Mouse (Mus musculus) small intestine, adult 2 months (tissue): ENCODE results near the gene Hfm1. TPM values are rescaled to one million over a fixed set of nuclear protein-coding genes. Genes with fewer than 3 reads are reported as not detected.
A peak's percentile ranks its signal among the peaks of the same experiment; 100 is the strongest.

Source experiments
- H3K27ac ChIP-seq: fragments of 200-500 bp; 2 replicates; pipeline ENCODE4 v1.5.1; 2012; ENCODE audit warnings: low read depth, low read length, control low read depth, inconsistent platforms; ENCODE audit not compliant: insufficient read depth
- H3K27me3 ChIP-seq: fragments of 200-500 bp; 2 replicates; pipeline ENCODE4 v1.6.1; 2012; ENCODE audit warnings: mild to moderate bottlenecking, moderate library complexity, low read length, inconsistent platforms; ENCODE audit not compliant: control insufficient read depth, insufficient read depth
- H3K36me3 ChIP-seq: fragments of 200-500 bp; 2 replicates; pipeline ENCODE4 v1.6.1; 2012; ENCODE audit warnings: mild to moderate bottlenecking, low read length, control low read depth, inconsistent platforms; ENCODE audit not compliant: control insufficient read depth, insufficient read depth
- H3K4me1 ChIP-seq: fragments of 200-500 bp; 2 replicates; pipeline ENCODE4 v1.6.1; 2012; ENCODE audit warnings: low read length, inconsistent platforms, mixed read lengths; ENCODE audit not compliant: control insufficient read depth, insufficient read depth, insufficient read length
- H3K4me3 ChIP-seq: fragments of 200-500 bp; 2 replicates; pipeline ENCODE4 v1.5.1; 2012; ENCODE audit warnings: low read depth, mild to moderate bottlenecking, control low read depth, inconsistent platforms, low read length, moderate library complexity
- CTCF ChIP-seq: fragments of 200-500 bp; IDR thresholded peaks from 2 replicates; pipeline ENCODE4 v1.5.1; 2012; ENCODE audit warnings: low read depth, mild to moderate bottlenecking, control low read depth, inconsistent platforms, low read length, moderate library complexity, mixed read lengths; ENCODE audit not compliant: insufficient replicate concordance, insufficient read length; ENCODE audit errors: extremely low read depth
- POLR2A ChIP-seq: fragments of 200-500 bp; IDR thresholded peaks from 2 replicates; pipeline ENCODE4 v1.6.1; 2012; ENCODE audit warnings: low read depth, mild to moderate bottlenecking, control low read depth, inconsistent platforms, low read length, moderate library complexity
- WGBS: fragments of 180-500 bp; shearing (Covaris S2); methylation state at CpG from one replicate; pipeline ENCODE4 v1.1.7; 2018; 5-methylcytosine and 5-hydroxymethylcytosine counted together
- polyA plus RNA-seq: library from polyadenylated mRNA; depleted of rRNA; stranded (reverse); fragments of >200 nt; gene quantifications from 2 replicates; pipeline ENCODE4 v1.2.3, GENCODE M21; 2012

Gene Hfm1
- polyA plus RNA-seq, 1 experiment: not detected

DNA sequence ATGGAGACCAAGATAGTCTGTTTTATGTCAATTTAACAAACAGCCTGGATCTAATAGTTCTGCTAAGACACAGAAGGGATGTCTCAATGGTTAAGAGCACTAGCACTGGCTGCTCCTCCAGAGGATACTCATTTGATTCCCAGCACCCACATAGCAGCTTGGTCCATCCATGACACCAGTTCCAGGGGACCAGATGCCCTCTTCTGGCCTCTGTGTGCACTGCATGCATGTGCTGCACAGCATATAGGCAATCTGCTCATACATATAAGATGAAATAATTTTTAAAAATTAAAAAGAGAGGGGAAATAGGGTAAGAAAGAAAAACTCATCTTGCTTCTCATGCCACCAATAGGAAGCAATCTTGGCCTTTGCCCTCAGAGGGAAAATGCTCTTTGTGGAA, 79.1 kb downstream of the Hfm1 start:
- Histone ChIP-seq H3K4me1 (no peaks in the 10 kb centered on the region), H3K27me3 (no peaks in the 10 kb centered on the region; the same call in 1 of the 2 replicates), H3K36me3 (no peaks in the 10 kb centered on the region), H3K4me3 (no peak overlapping the region), H3K27ac (no peak overlapping the region)
- TF ChIP-seq POLR2A (no peak), CTCF (peak; percentile 28; the same call in 1 of the 2 replicates)

DNA sequence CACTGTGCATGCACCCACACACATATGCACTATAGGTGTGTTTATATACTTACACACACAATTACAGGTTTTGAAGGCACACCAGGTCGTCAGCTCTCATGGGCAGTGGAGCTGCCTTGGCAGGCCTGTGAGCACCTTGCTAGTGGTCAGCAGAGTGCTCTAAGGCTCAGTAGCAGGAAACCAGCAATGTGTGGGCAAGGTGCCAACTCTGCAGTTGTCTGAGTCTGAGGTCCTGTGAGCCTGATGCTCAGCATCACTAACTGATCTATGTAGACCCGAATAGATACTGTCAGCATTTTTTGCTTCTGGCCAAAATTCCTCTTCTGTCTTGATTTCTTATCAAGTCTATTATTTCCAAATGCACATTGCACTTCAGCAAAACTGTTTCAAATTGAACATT, 82.2 kb downstream of the Hfm1 start:
- no peaks in the 10 kb centered on the region for H3K4me1 ChIP-seq
- H3K27me3 ChIP-seq: no peaks in the 10 kb centered on the region; the same call in 1 of the 2 replicates
- no peaks in the 10 kb centered on the region for H3K36me3 ChIP-seq
- no peak overlapping the region for H3K4me3 ChIP-seq
- no peak for TF ChIP-seq CTCF
- no peak overlapping the region for H3K27ac ChIP-seq
- 49% methylated on average over 2 of the region's 2 CpGs for WGBS

DNA sequence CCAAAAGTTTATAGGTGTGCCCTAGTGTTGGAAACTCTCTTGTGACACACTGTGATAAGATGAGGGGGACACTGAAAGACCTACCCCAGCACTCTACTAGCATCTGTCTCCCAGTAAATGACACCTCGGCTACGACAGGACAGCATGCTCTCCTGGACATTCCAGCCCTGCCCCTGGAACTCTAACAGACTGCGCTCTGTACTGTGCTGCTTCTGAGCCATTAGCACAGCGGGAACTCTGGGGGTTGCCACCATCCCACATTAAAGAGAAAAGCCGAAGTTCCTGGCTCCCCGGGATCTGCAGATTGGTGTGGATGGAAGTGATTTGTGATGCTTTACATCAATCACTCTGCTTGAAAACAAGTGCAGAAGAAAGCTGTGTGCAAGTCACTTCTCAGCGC, 93.1 kb downstream of the Hfm1 start:
- H3K36me3 ChIP-seq: no peaks in the 10 kb centered on the region
- H3K27ac ChIP-seq: no peak overlapping the region
- 41% methylated on average over 7 of the region's 7 CpGs for WGBS
- H3K27me3 ChIP-seq: no peaks in the 10 kb centered on the region
- H3K4me3 ChIP-seq: no peak overlapping the region
- TF ChIP-seq POLR2A (no peak), CTCF (no peak)
- H3K4me1 ChIP-seq: no peaks in the 10 kb centered on the region

DNA sequence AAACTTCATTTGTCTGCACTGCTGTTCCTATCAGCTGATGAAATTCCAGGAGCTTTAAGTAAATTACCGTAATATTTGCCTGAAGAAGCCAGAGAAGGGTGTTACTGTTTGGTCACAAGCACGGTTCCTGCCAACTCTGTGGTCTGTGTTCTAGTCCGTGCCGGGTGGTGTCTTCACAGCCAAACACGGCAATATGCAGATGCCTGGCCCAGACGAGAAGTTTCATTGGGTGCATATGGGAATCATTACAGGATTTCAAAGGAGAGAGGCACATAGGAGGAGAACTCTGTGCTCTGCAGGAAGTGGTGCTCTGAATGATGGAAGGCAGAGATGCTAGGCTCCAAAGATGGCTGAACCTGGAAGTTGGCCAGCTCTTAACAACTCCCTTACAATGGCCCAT, 94.7 kb downstream of the Hfm1 start:
- Histone ChIP-seq H3K4me3 (no peak overlapping the region), H3K36me3 (no peaks in the 10 kb centered on the region), H3K4me1 (no peaks in the 10 kb centered on the region), H3K27ac (no peak overlapping the region), H3K27me3 (no peaks in the 10 kb centered on the region)
- WGBS: 82% methylated on average over 6 of the region's 6 CpGs
- TF ChIP-seq POLR2A (no peak), CTCF (no peak)

DNA sequence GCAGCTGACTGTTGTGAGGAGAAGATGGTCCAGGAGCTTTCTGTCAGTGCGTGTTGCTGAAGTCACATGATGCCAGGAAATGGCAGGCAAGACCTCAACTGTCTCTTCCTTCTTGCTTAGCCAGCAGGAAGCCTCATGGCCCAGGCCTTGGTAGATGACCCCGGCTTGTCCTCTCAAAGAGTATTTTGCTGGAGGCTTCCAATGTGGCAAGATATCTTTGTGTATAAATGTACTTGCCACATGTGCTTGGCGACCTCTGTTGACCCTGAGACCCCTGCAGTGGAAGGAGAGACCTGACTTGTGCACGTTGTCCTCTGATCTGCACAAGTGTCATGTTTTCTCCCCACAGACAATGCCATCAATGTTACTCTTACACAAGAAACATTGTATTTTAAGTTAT, 95.3 kb downstream of the Hfm1 start:
- no peaks in the 10 kb centered on the region for H3K36me3 ChIP-seq
- no peak overlapping the region for H3K27ac ChIP-seq
- TF ChIP-seq POLR2A (no peak), CTCF (no peak)
- no peaks in the 10 kb centered on the region for H3K27me3 ChIP-seq
- H3K4me3 ChIP-seq: no peak overlapping the region
- WGBS: 71% methylated on average over 4 of the region's 4 CpGs
- no peaks in the 10 kb centered on the region for H3K4me1 ChIP-seq

DNA sequence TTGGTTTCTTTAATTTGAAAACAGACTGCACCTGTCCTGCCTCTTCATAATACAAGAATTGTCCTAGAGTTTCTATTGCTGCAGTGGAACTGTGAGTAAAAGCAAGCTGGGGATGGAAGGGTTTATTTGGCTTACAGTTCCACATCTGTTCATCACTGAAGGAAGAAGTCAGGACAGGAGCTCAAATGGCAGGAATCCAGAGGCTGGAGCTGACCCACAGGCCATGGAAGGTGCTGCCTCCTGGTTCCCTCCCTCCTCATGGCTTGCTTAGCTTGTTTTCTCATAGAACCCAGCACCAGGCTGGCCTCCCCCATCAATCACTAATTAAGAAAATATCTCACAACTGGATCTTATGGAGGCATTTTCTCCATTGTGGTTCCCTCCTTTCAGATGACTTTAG, 99.4 kb downstream of the Hfm1 start:
- TF ChIP-seq POLR2A (no peak), CTCF (no peak)
- Histone ChIP-seq H3K36me3 (no peaks in the 10 kb centered on the region), H3K4me1 (no peaks in the 10 kb centered on the region; the same call in 1 of the 2 replicates), H3K27me3 (peaks cover 5% of the 10 kb centered on the region; the same call in 1 of the 2 replicates), H3K27ac (no peak overlapping the region), H3K4me3 (no peak overlapping the region)

DNA sequence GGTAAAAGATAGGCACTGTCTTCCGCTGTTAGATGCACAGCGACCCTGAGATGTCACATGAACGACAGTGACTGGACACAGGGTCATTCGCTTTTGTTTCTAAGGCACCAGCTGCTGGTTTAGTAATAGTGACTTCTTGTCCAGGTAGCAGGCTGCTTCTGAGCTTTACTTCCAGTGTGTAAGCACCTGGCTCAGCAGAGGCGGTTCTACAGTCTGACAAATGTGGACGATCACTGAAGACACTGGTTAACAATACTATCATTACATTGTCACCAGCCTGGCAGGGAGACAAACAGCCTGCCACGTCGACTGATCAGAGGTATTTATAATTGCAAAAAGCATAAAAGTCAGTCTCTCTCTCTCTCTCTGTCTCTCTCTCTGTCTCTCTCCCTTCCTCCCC, 100.1 kb downstream of the Hfm1 start:
- TF ChIP-seq CTCF (no peak), POLR2A (no peak)
- no peak overlapping the region for H3K4me3 ChIP-seq
- no peaks in the 10 kb centered on the region for H3K36me3 ChIP-seq
- peaks cover 5% of the 10 kb centered on the region; the same call in 1 of the 2 replicates for H3K27me3 ChIP-seq
- no peaks in the 10 kb centered on the region; the same call in 1 of the 2 replicates for H3K4me1 ChIP-seq
- WGBS: 53% methylated on average over 8 of the region's 8 CpGs
- H3K27ac ChIP-seq: no peak overlapping the region

DNA sequence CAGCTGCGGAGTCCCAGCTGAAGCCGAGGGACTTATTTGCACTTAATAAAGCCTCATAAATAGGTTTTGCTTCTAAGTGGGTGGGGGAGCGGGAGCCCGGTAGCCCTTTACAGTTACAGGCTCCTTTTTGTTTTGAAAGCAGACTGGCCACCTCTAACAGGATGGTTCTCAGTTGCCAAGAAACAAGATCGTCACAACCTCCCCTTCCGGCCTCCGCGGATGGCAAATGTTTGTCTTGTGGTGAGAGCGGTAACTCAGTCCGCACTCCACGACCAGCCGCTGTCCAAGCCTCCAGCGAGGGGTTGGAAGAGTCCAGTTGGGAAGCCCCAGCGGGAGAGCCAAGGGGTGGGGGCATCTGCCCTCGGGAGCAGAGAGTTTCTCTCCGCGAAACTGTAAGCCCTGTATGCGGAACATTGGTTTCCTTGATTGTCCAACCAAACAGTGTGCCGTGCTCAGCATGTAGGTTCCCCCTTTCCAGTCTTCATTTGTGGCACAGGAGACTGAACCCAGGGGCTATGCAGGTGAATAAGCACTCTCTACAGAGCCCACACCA, 100.7 kb downstream of the Hfm1 start:
- H3K4me1 ChIP-seq: no peaks in the 10 kb centered on the region; the same call in 1 of the 2 replicates
- peaks cover 5% of the 10 kb centered on the region; the same call in 1 of the 2 replicates for H3K27me3 ChIP-seq
- H3K27ac ChIP-seq: no peak overlapping the region
- H3K36me3 ChIP-seq: no peaks in the 10 kb centered on the region
- 14% methylated on average over 19 of the region's 19 CpGs for WGBS
- TF ChIP-seq POLR2A: no peak
- no peak for TF ChIP-seq CTCF
- H3K4me3 ChIP-seq: peak overlapping the region; percentile 45
